25 mouse cellular contexts compared by ENCODE assay signal in genomic region chr11:63537693-63538092, GRCm38 (mm10).
DNase-seq lines count a peak whose midpoint lies in the region; ATAC-seq lines count a peak whose summit lies in the region.
"Had no signal": no experiment of that assay in that cellular context is flagged by ENCODE, and none has a peak within 500 bp of the region (broad histone marks: within the 10 kb centered on the region; RNA-seq: fewer than 3 reads in every experiment).

No protein-coding gene starts in this region.

- no peaks in the 10 kb centered on the region for H3K36me3 ChIP-seq in neural tube, embryonic 15.5 days
- H3K36me3 ChIP-seq: embryonic facial prominence, embryonic 10.5 days; embryonic facial prominence, embryonic 13.5 days; forebrain, embryonic 10.5 days; hindbrain, embryonic 12.5 days; hindbrain, embryonic 15.5 days had no signal

- H3K9ac ChIP-seq in neural tube, embryonic 15.5 days (replicated peaks), result no peak overlapping the region
- H3K9ac ChIP-seq: embryonic facial prominence, embryonic 13.5 days; forebrain, embryonic 13.5 days; forebrain, postnatal 0 days; hindbrain, embryonic 12.5 days; hindbrain, embryonic 15.5 days had no signal

- no peak for ATAC-seq in neural tube, embryonic 15.5 days (ENCODE audit: low FRiP score)
- ATAC-seq in frontal cortex, adult (ENCODE audit: low TSS enrichment), result no peak
- ATAC-seq: forebrain, embryonic 13.5 days; forebrain, postnatal 0 days; Patski had no signal

- no peaks in the 10 kb centered on the region for H3K27me3 ChIP-seq in neural tube, embryonic 15.5 days (replicated peaks)
- H3K27me3 ChIP-seq: embryonic facial prominence, embryonic 13.5 days; forebrain, embryonic 13.5 days; hindbrain, embryonic 12.5 days; hindbrain, embryonic 15.5 days had no signal

- peaks cover 5% of the 10 kb centered on the region; the same call in 1 of the 2 replicates for H3K4me1 ChIP-seq in neural tube, embryonic 15.5 days
- H3K4me1 ChIP-seq: hindbrain, embryonic 15.5 days had no signal

- peak; percentile 5 for DNase-seq in layer of hippocampus, adult 11-12 months (ENCODE audit: low spot score)
- DNase-seq in layer of hippocampus, adult 18-20 months (ENCODE audit: low spot score in 2 of 2), result no peak
- DNase-seq in neural tube, embryonic 10.5 days (ENCODE audit: extremely low spot score, low spot score), result peak; percentile 10
- peak; percentile 60 for DNase-seq in Muller cell, postnatal 12 days (ENCODE audit: inconsistent ontology term)
- peak; percentile 45 for DNase-seq in brain, adult 2 months (ENCODE audit: low read depth, low spot score)
- DNase-seq in adrenal gland, adult (ENCODE audit: inconsistent age in 2 of 2, low spot score in 1 of 2), result no peak
- DNase-seq: adrenal gland, adult 8-10 months; adrenal gland, postnatal 25 days; cerebellum, adult 18-20 months; cerebellum, postnatal 10 days; cerebellum, postnatal 36 days; embryo, embryonic 11 days; forebrain, postnatal 0 days; gastrocnemius, postnatal 25 days had no signal

- 82% methylated on average over 3 of the region's 3 CpGs for WGBS in neural tube, embryonic 15.5 days

- no peak overlapping the region for H3K4me3 ChIP-seq in neural tube, embryonic 15.5 days (replicated peaks)
- H3K4me3 ChIP-seq: embryonic facial prominence, embryonic 10.5 days; embryonic facial prominence, embryonic 13.5 days; erythroblast, embryonic 14.5 days; forebrain, embryonic 10.5 days; forebrain, embryonic 13.5 days; hindbrain, embryonic 12.5 days; hindbrain, embryonic 15.5 days had no signal

- H3K9me3 ChIP-seq in neural tube, embryonic 15.5 days (replicated peaks), result no peaks in the 10 kb centered on the region
- H3K9me3 ChIP-seq: embryonic facial prominence, embryonic 10.5 days; embryonic facial prominence, embryonic 13.5 days; forebrain, embryonic 10.5 days; forebrain, embryonic 13.5 days; hindbrain, embryonic 12.5 days; hindbrain, embryonic 15.5 days had no signal

- H3K4me2 ChIP-seq in neural tube, embryonic 15.5 days, result no peak overlapping the region
- H3K4me2 ChIP-seq: embryonic facial prominence, embryonic 13.5 days; forebrain, embryonic 13.5 days; heart, embryonic 11.5 days; hindbrain, embryonic 12.5 days; hindbrain, embryonic 15.5 days had no signal

- no peak overlapping the region for H3K27ac ChIP-seq in neural tube, embryonic 15.5 days (replicated peaks)
- H3K27ac ChIP-seq: embryonic facial prominence, embryonic 10.5 days; embryonic facial prominence, embryonic 13.5 days; forebrain, embryonic 10.5 days; forebrain, embryonic 13.5 days; hindbrain, embryonic 12.5 days; hindbrain, embryonic 15.5 days had no signal

Comparison
In these comparisons a context has a peak if more than half of its experiments do, and no peak if none do; other contexts are left out.
1. DNase-seq: peak in layer of hippocampus, adult 11-12 months (single experiment), neural tube, embryonic 10.5 days (single experiment), Muller cell, postnatal 12 days (single experiment) and brain, adult 2 months (single experiment); none in layer of hippocampus, adult 18-20 months (0 of 2) and adrenal gland, adult (0 of 2).